Comparison of ENCODE assay signal across 8 mouse cellular contexts in the genomic region with DNA sequence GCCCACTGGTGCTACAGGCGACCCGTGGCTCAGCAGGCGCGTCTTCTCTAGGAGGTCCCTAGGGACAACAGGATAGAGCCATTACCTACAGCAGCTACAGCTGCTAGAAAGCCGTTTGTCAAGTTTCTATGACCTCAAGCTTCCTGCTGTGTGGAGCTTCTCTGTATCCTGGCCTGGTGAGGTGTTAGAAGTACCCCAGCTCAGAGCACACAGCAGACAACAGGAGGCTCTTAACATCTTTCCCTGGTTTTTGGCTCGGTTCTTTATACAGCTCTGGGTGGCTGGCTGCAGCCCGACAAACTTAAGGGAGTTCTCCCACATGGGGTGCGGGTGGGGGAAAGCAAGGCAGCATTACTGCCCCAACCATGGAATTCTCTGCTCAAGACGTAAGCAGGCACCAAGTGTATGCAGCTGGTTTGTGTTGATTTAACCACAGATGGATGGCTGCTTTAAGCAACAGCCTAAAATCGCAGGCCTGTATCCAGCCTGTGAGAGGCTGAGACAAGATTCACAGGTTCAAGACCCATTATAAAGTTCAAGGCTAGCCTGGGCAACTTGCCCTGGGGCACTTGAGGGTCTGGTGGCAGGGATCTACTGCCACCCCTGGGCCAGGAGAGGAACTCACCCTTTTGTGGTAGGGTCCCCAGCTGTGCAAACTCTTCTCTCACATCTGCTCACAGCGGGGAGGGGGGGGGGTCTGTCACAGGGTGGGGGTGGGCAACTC. TPM values are rescaled to one million over a fixed set of nuclear protein-coding genes. Genes with fewer than 3 reads are reported as not detected.
DNase-seq lines count a peak whose midpoint lies in the region; ATAC-seq and TF ChIP-seq lines count a peak whose summit lies in the region.

No protein-coding gene starts in this region.

- peak overlapping the region; percentile 40; the same call in 1 of the 2 replicates for H3K4me3 ChIP-seq in neural tube, embryonic 11.5 days (ENCODE audit: low read depth, low read length)
- peak overlapping the region; percentile 49 for H3K4me3 ChIP-seq in limb, embryonic 14.5 days (replicated peaks; ENCODE audit: low read length)
- H3K4me3 ChIP-seq in stomach, embryonic 15.5 days (replicated peaks), result peak overlapping the region; percentile 52

- H3K36me3 ChIP-seq in neural tube, embryonic 11.5 days (ENCODE audit: control insufficient read depth, insufficient read depth, low read length), result peaks cover 9% of the 10 kb centered on the region
- H3K36me3 ChIP-seq in limb, embryonic 14.5 days (ENCODE audit: control insufficient read depth, insufficient read depth, low read length), result peaks cover 35% of the 10 kb centered on the region
- peaks cover 10% of the 10 kb centered on the region; the same call in 1 of the 2 replicates for H3K36me3 ChIP-seq in stomach, embryonic 15.5 days

- no peaks in the 10 kb centered on the region; the same call in 1 of the 2 replicates for H3K4me1 ChIP-seq in neural tube, embryonic 11.5 days (ENCODE audit: control insufficient read depth, insufficient read depth, low read length)
- H3K4me1 ChIP-seq in limb, embryonic 14.5 days (ENCODE audit: control insufficient read depth, insufficient read depth, low read length), result peaks cover 4% of the 10 kb centered on the region; the same call in 1 of the 2 replicates
- H3K4me1 ChIP-seq in stomach, embryonic 15.5 days, result peaks cover 10% of the 10 kb centered on the region

- H3K9ac ChIP-seq in neural tube, embryonic 11.5 days (ENCODE audit: low read length), result peak overlapping the region; percentile 54; the same call in 1 of the 2 replicates
- peak overlapping the region; percentile 58 for H3K9ac ChIP-seq in limb, embryonic 14.5 days (ENCODE audit: low read depth, low read length, severe bottlenecking)
- H3K9ac ChIP-seq in stomach, embryonic 15.5 days, result no peak overlapping the region

- WGBS in neural tube, embryonic 11.5 days, result 25% methylated on average over 11 of the region's 11 CpGs
- WGBS in limb, embryonic 14.5 days, result 33% methylated on average over 11 of the region's 11 CpGs
- 50% methylated on average over 11 of the region's 11 CpGs for WGBS in stomach, embryonic 15.5 days

- H3K27me3 ChIP-seq in neural tube, embryonic 11.5 days (ENCODE audit: control insufficient read depth, insufficient read depth, low read length), result no peaks in the 10 kb centered on the region
- no peaks in the 10 kb centered on the region for H3K27me3 ChIP-seq in limb, embryonic 14.5 days (ENCODE audit: control insufficient read depth, insufficient read depth, low read length)
- no peaks in the 10 kb centered on the region for H3K27me3 ChIP-seq in stomach, embryonic 15.5 days (replicated peaks)

- ATAC-seq in neural tube, embryonic 11.5 days (ENCODE audit: insufficient read depth, low FRiP score, low TSS enrichment), result peak; percentile 11; the same call in 1 of the 2 replicates
- ATAC-seq in limb, embryonic 14.5 days (ENCODE audit: low FRiP score, low read depth), result 0 out of 2 replicates have a peak, but pooled peaks have one; percentile 11
- ATAC-seq in stomach, embryonic 15.5 days (ENCODE audit: insufficient read depth, low FRiP score, low read depth), result peak; percentile 14; the same call in 1 of the 2 replicates

- TF ChIP-seq POLR2A in limb, embryonic 14.5 days (IDR thresholded peaks at IDR 0.05; ENCODE audit: borderline replicate concordance, extremely low read depth, insufficient read depth, insufficient read length), result no peak

- H3K4me2 ChIP-seq in neural tube, embryonic 11.5 days (ENCODE audit: low read depth), result peak overlapping the region; percentile 83
- H3K4me2 ChIP-seq in limb, embryonic 14.5 days (replicated peaks; ENCODE audit: low read depth, low read length, severe bottlenecking), result peak overlapping the region; percentile 88
- peak overlapping the region; percentile 94 for H3K4me2 ChIP-seq in stomach, embryonic 15.5 days

- peak; percentile 62 for DNase-seq in adrenal gland, postnatal 14 days
- no peak for DNase-seq in adrenal gland, adult 8-10 months
- no peak for DNase-seq in neural tube, embryonic 11.5 days (ENCODE audit: low spot score)
- DNase-seq in neural tube, embryonic 10.5 days (ENCODE audit: extremely low spot score, low spot score), result no peak
- DNase-seq in limb, embryonic 14.5 days (ENCODE audit: low spot score), result peak; percentile 11
- no peak for DNase-seq in yolk sac, embryonic 10.5 days (ENCODE audit: low spot score)
- no peak for DNase-seq in ovary, postnatal 36 days (ENCODE audit: low spot score)

- H3K27ac ChIP-seq in neural tube, embryonic 11.5 days (ENCODE audit: low read depth, low read length), result no peak overlapping the region
- no peak overlapping the region for H3K27ac ChIP-seq in limb, embryonic 14.5 days (replicated peaks; ENCODE audit: low read depth, low read length)
- H3K27ac ChIP-seq in stomach, embryonic 15.5 days, result peak overlapping the region; percentile 57; the same call in 1 of the 2 replicates

- H3K9me3 ChIP-seq in neural tube, embryonic 11.5 days (ENCODE audit: control insufficient read depth, low read length), result no peaks in the 10 kb centered on the region
- H3K9me3 ChIP-seq in limb, embryonic 14.5 days (ENCODE audit: control insufficient read depth, low read length), result no peaks in the 10 kb centered on the region
- H3K9me3 ChIP-seq in stomach, embryonic 15.5 days, result no peaks in the 10 kb centered on the region

RNA-seq across cellular contexts. Expression of gene Lrcol1, which starts 19.5 kb away (rescaled TPM):
- not detected in 2 replicates for total RNA-seq in adrenal gland, postnatal 14 days (2021)
- total RNA-seq in adrenal gland, adult 8-10 months (2022), result not detected
- not detected in 2 replicates for polyA plus RNA-seq in neural tube, embryonic 11.5 days (2014; fragmentation: Nextera tagmentation; extraction: Ambion mirVana)
- polyA plus RNA-seq in limb, embryonic 14.5 days (2012; rRNA removed), result not detected in 2 replicates
- not detected in 2 replicates for polyA plus RNA-seq in limb, embryonic 14.5 days (2014; fragmentation: Nextera tagmentation; extraction: Ambion mirVana)
- polyA plus RNA-seq in stomach, embryonic 15.5 days (2015; fragmentation: Nextera tagmentation; extraction: Ambion mirVana), result not detected in 2 replicates

RNA-seq across cellular contexts. Expression of gene P2rx2, which starts 21.0 kb away (rescaled TPM):
- 0.48 and 1.2 TPM in 2 replicates for total RNA-seq in adrenal gland, postnatal 14 days (2021)
- total RNA-seq in adrenal gland, adult 8-10 months (2022), result 1 to 10 TPM; 1.1 to 2.2 (median 1.5) TPM
- polyA plus RNA-seq in neural tube, embryonic 11.5 days (2014; fragmentation: Nextera tagmentation; extraction: Ambion mirVana), result 0.59 and 1.4 TPM in 2 replicates
- polyA plus RNA-seq in limb, embryonic 14.5 days (2012; rRNA removed), result 3.0 and 3.1 TPM in 2 replicates
- 1.4 and 2.2 TPM in 2 replicates for polyA plus RNA-seq in limb, embryonic 14.5 days (2014; fragmentation: Nextera tagmentation; extraction: Ambion mirVana)
- polyA plus RNA-seq in stomach, embryonic 15.5 days (2015; fragmentation: Nextera tagmentation; extraction: Ambion mirVana), result 0.70 and 0.73 TPM in 2 replicates

Comparison
In these comparisons a context has a peak if more than half of its experiments do, and no peak if none do; other contexts are left out.
1. DNase-seq: peak in adrenal gland, postnatal 14 days (single experiment) and limb, embryonic 14.5 days (single experiment); none in adrenal gland, adult 8-10 months (single experiment), neural tube, embryonic 11.5 days (single experiment), neural tube, embryonic 10.5 days (single experiment), yolk sac, embryonic 10.5 days (single experiment) and ovary, postnatal 36 days (single experiment).
2. Peak in every context shown above with its lines, with median percentiles within 50 percentile points of each other: ATAC-seq, H3K4me2 ChIP-seq and H3K4me3 ChIP-seq.